ENCODE assay signal across 8 mouse cellular contexts in the genomic region with DNA sequence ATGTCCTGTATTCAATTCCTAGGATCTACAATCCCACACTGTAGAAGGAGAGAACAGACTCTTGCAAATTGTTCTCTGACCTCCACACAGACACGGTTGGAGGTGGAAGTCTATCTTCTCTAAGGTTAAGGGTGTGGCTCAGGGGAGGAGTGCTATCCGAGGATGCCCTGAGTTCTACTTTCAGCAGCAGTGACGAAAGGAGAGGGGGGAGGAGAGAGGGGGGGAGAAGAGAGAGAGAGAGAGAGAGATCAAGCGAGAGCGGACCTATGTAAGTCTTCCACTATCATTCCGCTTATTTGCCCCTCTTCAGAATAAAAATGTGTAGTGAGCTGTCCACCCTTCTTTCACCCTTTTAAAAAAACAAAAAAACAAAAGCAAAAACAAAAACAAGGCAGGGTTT. TPM values are rescaled to one million over a fixed set of nuclear protein-coding genes. Genes with fewer than 3 reads are reported as not detected.
DNase-seq lines count a peak whose midpoint lies in the region; ATAC-seq lines count a peak whose summit lies in the region.

No protein-coding gene starts in this region.

- H3K9me3 ChIP-seq in lung, embryonic 16.5 days (ENCODE audit: control insufficient read depth, low read length) = no peaks in the 10 kb centered on the region
- H3K9me3 ChIP-seq in embryonic facial prominence, embryonic 15.5 days (replicated peaks) = no peaks in the 10 kb centered on the region
- no peaks in the 10 kb centered on the region for H3K9me3 ChIP-seq in limb, embryonic 12.5 days
- H3K9me3 ChIP-seq in neural tube, embryonic 15.5 days (replicated peaks) = no peaks in the 10 kb centered on the region

- peaks cover 5% of the 10 kb centered on the region for H3K4me1 ChIP-seq in lung, embryonic 16.5 days (replicated peaks; ENCODE audit: control insufficient read depth, insufficient read depth, low read length)
- H3K4me1 ChIP-seq in embryonic facial prominence, embryonic 15.5 days = peaks cover 31% of the 10 kb centered on the region
- H3K4me1 ChIP-seq in limb, embryonic 12.5 days (replicated peaks) = peaks cover 9% of the 10 kb centered on the region; the same call in 1 of the 2 replicates
- peaks cover 30% of the 10 kb centered on the region for H3K4me1 ChIP-seq in neural tube, embryonic 15.5 days

- H3K36me3 ChIP-seq in lung, embryonic 16.5 days (ENCODE audit: control insufficient read depth, insufficient read depth, low read length) = no peaks in the 10 kb centered on the region
- no peaks in the 10 kb centered on the region for H3K36me3 ChIP-seq in embryonic facial prominence, embryonic 15.5 days
- no peaks in the 10 kb centered on the region for H3K36me3 ChIP-seq in limb, embryonic 12.5 days
- no peaks in the 10 kb centered on the region for H3K36me3 ChIP-seq in neural tube, embryonic 15.5 days

- no peaks in the 10 kb centered on the region for H3K27me3 ChIP-seq in lung, embryonic 16.5 days (ENCODE audit: control insufficient read depth, insufficient read depth, low read depth, low read length)
- H3K27me3 ChIP-seq in embryonic facial prominence, embryonic 15.5 days = peaks cover 7% of the 10 kb centered on the region; the same call in 1 of the 2 replicates
- H3K27me3 ChIP-seq in limb, embryonic 12.5 days = peaks cover 26% of the 10 kb centered on the region
- H3K27me3 ChIP-seq in neural tube, embryonic 15.5 days (replicated peaks) = peaks cover 12% of the 10 kb centered on the region

- H3K4me2 ChIP-seq in lung, embryonic 16.5 days (ENCODE audit: low read depth, low read length) = peak overlapping the region; percentile 64
- peak overlapping the region; percentile 57 for H3K4me2 ChIP-seq in embryonic facial prominence, embryonic 15.5 days (replicated peaks)
- H3K4me2 ChIP-seq in limb, embryonic 12.5 days = peak overlapping the region; percentile 54
- peak overlapping the region; percentile 63 for H3K4me2 ChIP-seq in neural tube, embryonic 15.5 days

- no peak overlapping the region for H3K27ac ChIP-seq in lung, embryonic 16.5 days (ENCODE audit: low read length)
- H3K27ac ChIP-seq in embryonic facial prominence, embryonic 15.5 days (replicated peaks) = peak overlapping the region; percentile 76; the same call in 1 of the 2 replicates
- H3K27ac ChIP-seq in limb, embryonic 12.5 days = no peak overlapping the region
- peak overlapping the region; percentile 91 for H3K27ac ChIP-seq in neural tube, embryonic 15.5 days (replicated peaks)

- WGBS in lung, embryonic 16.5 days = 45% methylated on average over 6 of the region's 6 CpGs
- 39% methylated on average over 6 of the region's 6 CpGs for WGBS in embryonic facial prominence, embryonic 15.5 days
- 53% methylated on average over 6 of the region's 6 CpGs for WGBS in limb, embryonic 12.5 days
- WGBS in neural tube, embryonic 15.5 days = 43% methylated on average over 6 of the region's 6 CpGs

- no peak for ATAC-seq in lung, embryonic 16.5 days (ENCODE audit: low read depth)
- ATAC-seq in embryonic facial prominence, embryonic 15.5 days (ENCODE audit: insufficient number of reproducible peaks, low FRiP score, low TSS enrichment, low read depth) = no peak
- ATAC-seq in limb, embryonic 12.5 days (ENCODE audit: insufficient number of reproducible peaks, insufficient read depth, low FRiP score, low TSS enrichment, low read depth) = no peak
- ATAC-seq in neural tube, embryonic 15.5 days (ENCODE audit: low FRiP score) = no peak

- peak overlapping the region; percentile 74 for H3K4me3 ChIP-seq in lung, embryonic 16.5 days (ENCODE audit: low read length)
- H3K4me3 ChIP-seq in embryonic facial prominence, embryonic 15.5 days (replicated peaks) = peak overlapping the region; percentile 70
- peak overlapping the region; percentile 54 for H3K4me3 ChIP-seq in limb, embryonic 12.5 days (replicated peaks)
- peak overlapping the region; percentile 57 for H3K4me3 ChIP-seq in neural tube, embryonic 15.5 days (replicated peaks)

- DNase-seq in lung, postnatal 36 days = no peak
- no peak for DNase-seq in left cerebral cortex, adult 18-20 months (ENCODE audit: low spot score in 2 of 2)
- no peak for DNase-seq in ovary, postnatal 10 days (ENCODE audit: low spot score)
- DNase-seq in cerebellum, postnatal 36 days = no peak

- peak overlapping the region; percentile 54; the same call in 1 of the 2 replicates for H3K9ac ChIP-seq in lung, embryonic 16.5 days (ENCODE audit: low read length)
- H3K9ac ChIP-seq in embryonic facial prominence, embryonic 15.5 days = 0 out of 2 replicates have a peak overlapping the region, but pooled peaks have one; percentile 2
- no peak overlapping the region for H3K9ac ChIP-seq in limb, embryonic 12.5 days (replicated peaks)
- H3K9ac ChIP-seq in neural tube, embryonic 15.5 days (replicated peaks) = peak overlapping the region; percentile 50; the same call in 1 of the 2 replicates

RNA-seq across cellular contexts. Expression of a gene that starts 8.2 kb away (rescaled TPM):
- polyA plus RNA-seq in lung, embryonic 16.5 days (2015; fragmentation: Nextera tagmentation; extraction: Ambion mirVana) = 48.5 and 54.6 TPM in 2 replicates
- 65.2 and 75.4 TPM in 2 replicates for polyA plus RNA-seq in embryonic facial prominence, embryonic 15.5 days (2015; fragmentation: Nextera tagmentation; extraction: Ambion mirVana)
- 31.5 and 31.8 TPM in 2 replicates for polyA plus RNA-seq in limb, embryonic 12.5 days (2016; fragmentation: Nextera tagmentation; extraction: Ambion mirVana)
- polyA plus RNA-seq in neural tube, embryonic 15.5 days (2015; fragmentation: Nextera tagmentation; extraction: Ambion mirVana) = 33.5 and 40.6 TPM in 2 replicates
- 10 to 100 TPM; 29.2 to 30.4 TPM for total RNA-seq in left cerebral cortex, adult 18-20 months (2021)

RNA-seq across cellular contexts. Expression of a gene that starts 22.3 kb away (rescaled TPM):
- polyA plus RNA-seq in lung, embryonic 16.5 days (2015; fragmentation: Nextera tagmentation; extraction: Ambion mirVana) = not detected in 2 replicates
- polyA plus RNA-seq in embryonic facial prominence, embryonic 15.5 days (2015; fragmentation: Nextera tagmentation; extraction: Ambion mirVana) = not detected in 2 replicates
- polyA plus RNA-seq in limb, embryonic 12.5 days (2016; fragmentation: Nextera tagmentation; extraction: Ambion mirVana) = not detected in 2 replicates
- polyA plus RNA-seq in neural tube, embryonic 15.5 days (2015; fragmentation: Nextera tagmentation; extraction: Ambion mirVana) = 0.14 TPM in 1 of 2 replicates, not detected in the other
- not detected for total RNA-seq in left cerebral cortex, adult 18-20 months (2021)

Comparison
In these comparisons a context has a peak if more than half of its experiments do, and no peak if none do; other contexts are left out.
1. H3K27ac ChIP-seq: peak in embryonic facial prominence, embryonic 15.5 days (single experiment) and neural tube, embryonic 15.5 days (single experiment); none in lung, embryonic 16.5 days (single experiment) and limb, embryonic 12.5 days (single experiment).
2. Peak in every context shown above with its lines, with median percentiles within 50 percentile points of each other: H3K4me2 ChIP-seq and H3K4me3 ChIP-seq.